Mouse (Mus musculus) ovary, postnatal 14 days (tissue): ENCODE results near the gene Gm17693.
"Not testable (repeated sequence)": the region's sequence is repeated elsewhere in the genome, so short reads cannot be mapped to it uniquely, and the experiment has no call there.

ENCODE experiments used
- DNase-seq: peaks from one replicate; pipeline ENCODE4 v3.0.0; 2022; ENCODE audit warnings: low spot score

Gm17693 gene

DNA sequence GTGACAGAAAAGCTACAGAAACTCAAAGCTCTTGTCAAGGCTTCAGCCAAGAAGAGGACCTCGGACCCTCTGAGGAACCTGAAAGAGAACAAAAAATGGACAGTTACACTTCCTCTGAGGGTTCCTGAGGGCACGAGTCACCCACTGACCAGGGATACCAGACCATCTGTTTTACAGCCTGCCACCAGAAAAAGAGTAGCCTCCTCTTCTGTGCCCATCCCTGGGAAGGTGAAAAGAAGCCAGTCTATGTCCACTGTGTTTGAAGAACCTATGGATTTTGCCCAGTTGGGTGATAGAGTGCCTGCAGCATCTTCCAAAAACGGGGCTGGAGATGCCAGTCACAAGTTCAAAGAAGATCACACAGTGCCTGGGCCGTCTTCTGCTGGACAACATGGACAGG lies at the start of gene Gm17693:
Gm17693 (plus strand) TSS at position 301 of the 400 bp plus-strand sequence.
- DNase-seq, result not testable (repeated sequence)
